Mouse (Mus musculus) forebrain, embryonic 13.5 days (tissue): Measurements from ENCODE around the gene 1500011B03Rik. TPM values are rescaled to one million over a fixed set of nuclear protein-coding genes. Genes with fewer than 3 reads are reported as not detected.

Experiments
- ATAC-seq: fragments of 200-750 bp; cut with Nextera tagmentation; 2 replicates; pipeline ENCODE4 v1.8.0; 2017
- H3K27ac ChIP-seq: fragments of 300-500 bp; sonication (generic); 2 replicates; pipeline ENCODE4 v1.5.1; 2015; ENCODE audit warnings: inconsistent platforms, mild to moderate bottlenecking, moderate library complexity
- H3K27me3 ChIP-seq: fragments of 300-500 bp; sonication (generic); 2 replicates; pipeline ENCODE4 v1.6.1; 2015; ENCODE audit warnings: mild to moderate bottlenecking, inconsistent platforms
- H3K36me3 ChIP-seq: fragments of 300-500 bp; sonication (generic); 2 replicates; pipeline ENCODE4 v1.6.1; 2015; ENCODE audit warnings: mild to moderate bottlenecking, inconsistent platforms; ENCODE audit not compliant: poor library complexity, severe bottlenecking
- H3K4me1 ChIP-seq: fragments of 300-500 bp; sonication (generic); 2 replicates; pipeline ENCODE4 v1.6.1; 2015; ENCODE audit warnings: inconsistent platforms
- H3K4me2 ChIP-seq: fragments of 300-500 bp; sonication (generic); 2 replicates; pipeline ENCODE4 v1.6.1; 2015; ENCODE audit warnings: inconsistent platforms, mild to moderate bottlenecking, moderate library complexity
- H3K4me3 ChIP-seq: fragments of 300-500 bp; sonication (generic); 2 replicates; pipeline ENCODE4 v1.5.1; 2015; ENCODE audit warnings: mild to moderate bottlenecking, inconsistent platforms
- H3K9ac ChIP-seq: fragments of 300-500 bp; sonication (generic); 2 replicates; pipeline ENCODE4 v1.6.1; 2015; ENCODE audit warnings: mild to moderate bottlenecking, inconsistent platforms
- H3K9me3 ChIP-seq: fragments of 300-500 bp; sonication (generic); replicated peaks from 2 replicates; pipeline ENCODE4 v1.6.1; 2016; ENCODE audit warnings: inconsistent platforms
- WGBS: fragments of 180-500 bp; shearing (Covaris S2); methylation state at CpG from one replicate; pipeline ENCODE4 v1.1.7; 2015; 5-methylcytosine and 5-hydroxymethylcytosine counted together
- polyA plus RNA-seq: library from polyadenylated mRNA; unstranded; fragments of >200 nt; fragmentation: Nextera tagmentation; extraction: Ambion mirVana; gene quantifications from 2 replicates; pipeline ENCODE4 v1.2.1, GENCODE M21; 2015

The 1500011B03Rik gene
- polyA plus RNA-seq, 1 experiment from 2014 or later = 184 TPM

- 67% methylated on average over 12 of the region's 12 CpGs for WGBS
Measured at GRCm38 (mm10) chr5:114836886-114837285, 13.6 kb upstream of the 1500011B03Rik start.

GRCm38 (mm10) chr5:114829740-114830139, 6.5 kb upstream of the 1500011B03Rik start:
- Histone ChIP-seq H3K4me2 (no peak overlapping the region), H3K36me3 (no peaks in the 10 kb centered on the region), H3K27me3 (no peaks in the 10 kb centered on the region), H3K4me1 (peaks cover 5% of the 10 kb centered on the region), H3K9ac (no peak overlapping the region), H3K27ac (no peak overlapping the region), H3K4me3 (no peak overlapping the region), H3K9me3 (no peaks in the 10 kb centered on the region)
- 54% methylated on average over 3 of the region's 3 CpGs for WGBS
- no peak for ATAC-seq

More at GRCm38 (mm10) chr5:114836886-114837285, 13.6 kb upstream of the 1500011B03Rik start:
- Histone ChIP-seq H3K9me3 (no peaks in the 10 kb centered on the region), H3K4me1 (peaks cover 4% of the 10 kb centered on the region), H3K4me2 (no peak overlapping the region), H3K27ac (no peak overlapping the region), H3K4me3 (no peak overlapping the region), H3K36me3 (no peaks in the 10 kb centered on the region), H3K9ac (no peak overlapping the region), H3K27me3 (no peaks in the 10 kb centered on the region)
- no peak for ATAC-seq

GRCm38 (mm10) chr5:114827427-114827826, 4.2 kb upstream of the 1500011B03Rik start:
- no peaks in the 10 kb centered on the region for H3K36me3 ChIP-seq
- no peak for ATAC-seq
- no peak overlapping the region for H3K4me2 ChIP-seq
- no peaks in the 10 kb centered on the region for H3K9me3 ChIP-seq
- H3K27ac ChIP-seq = no peak overlapping the region
- H3K27me3 ChIP-seq = no peaks in the 10 kb centered on the region
- no peak overlapping the region for H3K4me3 ChIP-seq
- 97% methylated on average over 12 of the region's 12 CpGs for WGBS
- peaks cover 7% of the 10 kb centered on the region for H3K4me1 ChIP-seq
- no peak overlapping the region for H3K9ac ChIP-seq

GRCm38 (mm10) chr5:114825978-114826691, 2.9 kb upstream of the 1500011B03Rik start:
- H3K4me1 ChIP-seq = peaks cover 9% of the 10 kb centered on the region
- peak overlapping the region; percentile 44; the same call in 1 of the 2 replicates for H3K27ac ChIP-seq
- WGBS = 12% methylated on average over 27 of the region's 27 CpGs

GRCm38 (mm10) chr5:114824197-114824596, 929 bp upstream of the 1500011B03Rik start:
- 18% methylated on average over 9 of the region's 9 CpGs for WGBS
- Histone ChIP-seq H3K4me3 (0 out of 2 replicates have a peak overlapping the region, but pooled peaks have one; percentile 77), H3K9me3 (no peaks in the 10 kb centered on the region), H3K4me1 (peaks cover 9% of the 10 kb centered on the region), H3K27ac (no peak overlapping the region), H3K4me2 (peak overlapping the region; percentile 63; the same call in 1 of the 2 replicates), H3K9ac (no peak overlapping the region), H3K27me3 (no peaks in the 10 kb centered on the region), H3K36me3 (peaks cover 18% of the 10 kb centered on the region)
- no peak for ATAC-seq

More at GRCm38 (mm10) chr5:114825978-114826691, 2.9 kb upstream of the 1500011B03Rik start:
- ATAC-seq = peak; percentile 58; the same call in 1 of the 2 replicates
- no peaks in the 10 kb centered on the region for H3K9me3 ChIP-seq
- no peaks in the 10 kb centered on the region for H3K27me3 ChIP-seq
- peak overlapping the region; percentile 38 for H3K4me3 ChIP-seq
- peak overlapping the region; percentile 64 for H3K4me2 ChIP-seq
- peaks cover 10% of the 10 kb centered on the region; the same call in 1 of the 2 replicates for H3K36me3 ChIP-seq
- H3K9ac ChIP-seq = peak overlapping the region; percentile 55

GRCm38 (mm10) chr5:114818124-114818523, 5.1 kb downstream of the 1500011B03Rik start:
- Histone ChIP-seq H3K9me3 (peaks cover 4% of the 10 kb centered on the region; the same call in 1 of the 2 replicates), H3K27me3 (no peaks in the 10 kb centered on the region), H3K9ac (no peak overlapping the region), H3K27ac (no peak overlapping the region), H3K36me3 (peaks cover 18% of the 10 kb centered on the region), H3K4me3 (no peak overlapping the region), H3K4me2 (no peak overlapping the region), H3K4me1 (peaks cover 4% of the 10 kb centered on the region)
- no peak for ATAC-seq
- 71% methylated on average over 10 of the region's 11 CpGs for WGBS

- no peak overlapping the region for H3K4me2 ChIP-seq
- no peak for ATAC-seq
- H3K9ac ChIP-seq = no peak overlapping the region
- no peak overlapping the region for H3K27ac ChIP-seq
- H3K4me1 ChIP-seq = peaks cover 14% of the 10 kb centered on the region
- no peaks in the 10 kb centered on the region for H3K27me3 ChIP-seq
- peaks cover 4% of the 10 kb centered on the region; the same call in 1 of the 2 replicates for H3K9me3 ChIP-seq
- peaks cover 12% of the 10 kb centered on the region for H3K36me3 ChIP-seq
- no peak overlapping the region for H3K4me3 ChIP-seq
- 65% methylated on average over 6 of the region's 6 CpGs for WGBS
Measured at GRCm38 (mm10) chr5:114816599-114816998, 6.7 kb downstream of the 1500011B03Rik start.

- H3K4me3 ChIP-seq = peak overlapping the region; percentile 89
- peaks cover 4% of the 10 kb centered on the region; the same call in 1 of the 2 replicates for H3K9me3 ChIP-seq
- H3K27ac ChIP-seq = peak overlapping the region; percentile 96
- H3K36me3 ChIP-seq = peaks cover 26% of the 10 kb centered on the region
- peaks cover 30% of the 10 kb centered on the region for H3K4me1 ChIP-seq
- no peaks in the 10 kb centered on the region for H3K27me3 ChIP-seq
- WGBS = under 1% methylated on average over 50 of the region's 50 CpGs
- peak overlapping the region; percentile 77 for H3K4me2 ChIP-seq
- ATAC-seq = peak; percentile 98
- H3K9ac ChIP-seq = peak overlapping the region; percentile 95
Measured at GRCm38 (mm10) chr5:114813525-114814181, 9.6 kb downstream of the 1500011B03Rik start.

- H3K4me3 ChIP-seq = no peak overlapping the region
- no peak overlapping the region for H3K27ac ChIP-seq
- H3K27me3 ChIP-seq = no peaks in the 10 kb centered on the region
- ATAC-seq = no peak
- H3K4me2 ChIP-seq = no peak overlapping the region
- H3K4me1 ChIP-seq = peaks cover 38% of the 10 kb centered on the region
- peaks cover 62% of the 10 kb centered on the region for H3K36me3 ChIP-seq
- no peak overlapping the region for H3K9ac ChIP-seq
- WGBS = 94% methylated on average over 5 of the region's 5 CpGs
- H3K9me3 ChIP-seq = no peaks in the 10 kb centered on the region
Measured at GRCm38 (mm10) chr5:114809826-114810225, 13.4 kb downstream of the 1500011B03Rik start.

- H3K36me3 ChIP-seq = peaks cover 68% of the 10 kb centered on the region
- H3K4me1 ChIP-seq = peaks cover 38% of the 10 kb centered on the region
- no peak overlapping the region for H3K27ac ChIP-seq
- 82% methylated on average over 10 of the region's 10 CpGs for WGBS
- no peak overlapping the region for H3K9ac ChIP-seq
- H3K4me3 ChIP-seq = no peak overlapping the region
- H3K4me2 ChIP-seq = no peak overlapping the region
- H3K9me3 ChIP-seq = no peaks in the 10 kb centered on the region
- no peak for ATAC-seq
- H3K27me3 ChIP-seq = no peaks in the 10 kb centered on the region
Measured at GRCm38 (mm10) chr5:114809181-114809756, 14.0 kb downstream of the 1500011B03Rik start.

- Histone ChIP-seq H3K27me3 (no peaks in the 10 kb centered on the region), H3K4me1 (peaks cover 38% of the 10 kb centered on the region), H3K9me3 (no peaks in the 10 kb centered on the region), H3K9ac (no peak overlapping the region), H3K27ac (no peak overlapping the region), H3K4me2 (no peak overlapping the region), H3K36me3 (peaks cover 77% of the 10 kb centered on the region), H3K4me3 (no peak overlapping the region)
- 86% methylated on average over 8 of the region's 8 CpGs for WGBS
- no peak for ATAC-seq
Measured at GRCm38 (mm10) chr5:114808385-114808784, 14.9 kb downstream of the 1500011B03Rik start.

GRCm38 (mm10) chr5:114807893-114808292, 15.4 kb downstream of the 1500011B03Rik start:
- Histone ChIP-seq H3K4me2 (no peak overlapping the region), H3K4me1 (peaks cover 36% of the 10 kb centered on the region), H3K27me3 (no peaks in the 10 kb centered on the region), H3K4me3 (no peak overlapping the region), H3K36me3 (peaks cover 82% of the 10 kb centered on the region), H3K9ac (no peak overlapping the region), H3K27ac (no peak overlapping the region), H3K9me3 (no peaks in the 10 kb centered on the region)
- 77% methylated on average over 6 of the region's 6 CpGs for WGBS
- ATAC-seq = no peak
